Mouse (Mus musculus) gastrocnemius, adult 8-10 months (tissue): ENCODE data around the gene C1ql4. TPM values are rescaled to one million over a fixed set of nuclear protein-coding genes. Genes with fewer than 3 reads are reported as not detected.

Experiments used
- microRNA-seq: library from miRNA; unstranded; fragments of <30 nt; microRNA quantifications from one replicate; pipeline ENCODE4 v1.2.0, GENCODE M21; 2022
- total RNA-seq, 4 experiments: library from RNA; stranded (reverse); gene quantifications; 2 replicates each; pipeline ENCODE4 v1.2.4; 2022

Gene C1ql4
- total RNA-seq, 4 experiments from 2014 or later: not detected

Small RNAs within 50 kb of the gene (microRNA-seq; reads per million reads assigned to microRNA genes)
- not detected for gene Mir6960

Other genes starting within 250 kb of the C1ql4 start
- 10 to 100 TPM; 52.6 to 67.2 (median 59.1) TPM for gene Kmt2d, start 216.6 kb downstream of the C1ql4 start, total RNA-seq
- gene Rhebl1, start 193.3 kb downstream of the C1ql4 start, total RNA-seq: 1 to 10 TPM; 1.4 to 2.9 (median 2.0) TPM
- gene Dhh, start 189.3 kb downstream of the C1ql4 start, total RNA-seq: 1 to 10 TPM in 1 of 4 experiments, under 1 TPM in 3; 0.19 to 1.0 (median 0.49) TPM
- 1 to 10 TPM; 3.7 to 5.0 (median 4.2) TPM for gene Lmbr1l, start 169.6 kb downstream of the C1ql4 start, total RNA-seq
- gene Tuba1b, start 153.3 kb downstream of the C1ql4 start, total RNA-seq: 10 to 100 TPM; 12.6 to 24.6 (median 20.3) TPM
- gene Gm49450, start 134.3 kb downstream of the C1ql4 start, total RNA-seq: not detected
- gene Tuba1a, start 134.1 kb downstream of the C1ql4 start, total RNA-seq: 10 to 100 TPM; 12.6 to 24.0 (median 18.4) TPM
- gene Tuba1c, start 57.9 kb downstream of the C1ql4 start, total RNA-seq: 1 to 10 TPM; 5.7 to 7.8 (median 6.8) TPM
- gene Prph, start 32.6 kb downstream of the C1ql4 start, total RNA-seq: under 1 TPM in 3 of 4 experiments, not detected in 1; 0.31 to 0.58 (median 0.35) TPM
- gene Troap, start 13.2 kb downstream of the C1ql4 start, total RNA-seq: not detected
- under 1 TPM in 1 of 4 experiments, not detected in 3; 0.24 TPM for gene Dnajc22, start 5.4 kb upstream of the C1ql4 start, total RNA-seq
- 1 to 10 TPM; 3.0 to 5.4 (median 4.1) TPM for gene Spats2, start 38.1 kb upstream of the C1ql4 start, total RNA-seq
- gene Kcnh3, start 137.0 kb upstream of the C1ql4 start, total RNA-seq: not detected
- 10 to 100 TPM; 18.8 to 34.0 (median 26.1) TPM for gene Mcrs1, start 164.1 kb upstream of the C1ql4 start, total RNA-seq
- 10 to 100 TPM; 22.5 to 28.5 (median 25.7) TPM for gene Prpf40b, start 207.3 kb upstream of the C1ql4 start, total RNA-seq
- gene Fam186b, start 208.1 kb upstream of the C1ql4 start, total RNA-seq: not detected